Mouse (Mus musculus) heart, adult 11 months (tissue): ENCODE results near the gene Gm10778.

Experiments used
- DNase-seq: peaks from one replicate; pipeline ENCODE4 v3.0.0; 2022

Gm10778 gene

DNA sequence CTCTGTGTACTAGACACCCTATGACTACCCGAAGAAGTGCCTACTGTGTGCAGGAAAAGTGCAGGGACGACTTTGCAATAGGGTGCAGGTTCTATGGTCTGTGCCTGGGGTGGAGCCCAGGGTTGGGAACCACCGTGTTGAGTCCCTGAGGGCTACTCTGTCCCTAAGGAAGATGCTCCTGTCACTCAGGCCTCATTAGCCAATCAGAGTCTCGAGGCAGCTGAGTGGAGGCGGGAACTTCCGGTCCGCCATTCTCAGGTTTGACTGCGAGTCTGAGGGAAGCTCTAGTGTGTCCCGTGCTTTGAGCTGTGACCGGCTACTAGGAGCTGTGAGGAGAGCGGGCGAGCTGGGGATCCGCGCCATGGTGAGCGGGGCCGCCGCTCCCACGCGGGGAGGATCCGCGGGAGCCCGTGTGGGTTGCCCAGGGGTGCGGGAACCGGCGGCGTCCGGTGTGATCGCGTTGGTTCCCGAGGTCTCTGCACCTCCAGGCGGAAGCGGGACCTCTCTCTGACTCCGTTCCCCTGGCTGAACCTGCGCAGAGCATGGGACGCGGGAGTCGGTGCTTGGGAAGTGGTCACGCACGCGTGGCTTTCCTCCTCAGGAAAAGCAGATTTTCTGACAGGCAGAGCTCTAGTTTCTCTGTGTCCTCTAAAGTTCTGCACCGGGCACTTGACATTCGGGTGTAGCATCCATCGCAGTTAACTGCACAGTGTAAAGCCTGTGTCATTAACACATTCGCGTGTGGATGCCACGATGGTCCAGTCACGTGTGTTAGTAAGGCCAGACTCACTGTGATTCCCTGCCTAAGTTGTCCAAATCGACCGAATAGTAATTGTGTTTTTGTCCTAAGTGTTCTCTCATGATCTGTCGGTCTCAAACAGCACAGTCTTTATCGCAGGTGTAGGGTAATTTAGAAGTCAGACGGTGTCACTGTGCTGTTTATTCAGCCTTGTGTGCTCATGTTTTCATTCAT, at the start of gene Gm10778:
Gene Gm10778 (plus strand): TSS at position 257 of the 973 bp plus-strand sequence.
- DNase-seq = peak; percentile 99

DNA sequence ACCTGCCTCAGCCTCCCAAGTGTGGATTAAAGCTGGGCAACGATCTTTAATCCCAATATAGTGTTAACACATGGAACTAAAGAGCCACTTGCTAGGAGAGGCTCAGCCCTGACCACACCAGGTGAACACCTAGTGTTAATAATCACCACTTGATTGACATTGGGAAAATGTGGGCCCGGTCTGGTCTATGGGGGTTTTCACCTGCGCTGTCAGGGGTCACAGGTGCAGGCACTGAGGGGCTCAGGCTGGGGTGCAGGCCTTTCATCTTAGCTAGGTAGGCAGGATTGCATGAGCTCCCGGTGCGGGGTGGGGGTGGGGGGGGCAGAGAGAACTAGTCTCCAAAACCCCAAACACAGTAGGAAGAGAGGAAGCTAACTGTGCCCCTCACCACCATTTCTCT, 49.2 kb upstream of the Gm10778 start:
- peak; percentile 92 for DNase-seq

DNA sequence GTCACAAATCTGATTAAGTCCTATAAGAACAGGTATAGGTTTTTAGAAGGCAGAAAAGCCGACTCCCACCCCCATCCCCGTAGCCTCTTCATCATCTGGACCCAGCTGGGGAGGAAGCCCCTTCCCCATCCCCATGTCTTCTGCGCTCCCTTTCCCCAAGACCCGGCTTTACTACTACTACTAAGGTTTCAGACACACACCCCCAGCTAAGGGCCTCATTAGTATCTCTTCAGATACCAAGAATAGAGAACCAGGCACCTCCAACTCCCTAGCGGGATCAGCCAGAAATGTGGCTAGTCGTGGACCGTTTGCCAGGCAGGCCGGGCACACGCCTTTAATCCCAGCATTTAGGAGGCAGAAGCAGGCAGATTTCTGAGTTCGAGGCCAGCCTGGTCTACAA, 48.8 kb upstream of the Gm10778 start:
- DNase-seq = peak; percentile 90

DNA sequence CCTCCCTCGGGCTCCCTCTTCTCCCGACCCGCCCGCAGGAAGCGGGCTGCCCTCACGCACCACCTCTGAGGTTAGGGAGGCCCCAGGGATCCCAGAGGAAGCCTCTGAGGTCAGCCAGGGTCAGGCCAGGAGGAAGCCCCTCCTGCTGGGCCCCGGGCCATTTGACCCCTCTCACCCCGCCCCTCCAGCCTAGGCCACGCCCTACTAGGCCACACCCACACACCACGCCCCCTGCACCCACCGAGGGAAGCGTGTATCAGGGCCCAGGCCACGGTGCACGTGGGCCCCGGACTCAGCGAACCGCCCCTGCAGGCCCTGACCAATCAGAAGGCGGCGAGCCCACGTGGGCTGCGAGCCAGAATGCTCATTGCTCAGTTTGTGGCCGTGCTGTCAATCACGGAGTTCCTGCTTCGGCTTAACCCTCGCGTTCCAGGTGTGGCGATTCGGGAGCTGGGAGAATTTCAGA, 48.1 kb upstream of the Gm10778 start, which contains the start of gene Tle6:
Gene Tle6 (minus strand): TSS at position 336 of the 466 bp plus-strand sequence.
- DNase-seq = peak; percentile 100

DNA sequence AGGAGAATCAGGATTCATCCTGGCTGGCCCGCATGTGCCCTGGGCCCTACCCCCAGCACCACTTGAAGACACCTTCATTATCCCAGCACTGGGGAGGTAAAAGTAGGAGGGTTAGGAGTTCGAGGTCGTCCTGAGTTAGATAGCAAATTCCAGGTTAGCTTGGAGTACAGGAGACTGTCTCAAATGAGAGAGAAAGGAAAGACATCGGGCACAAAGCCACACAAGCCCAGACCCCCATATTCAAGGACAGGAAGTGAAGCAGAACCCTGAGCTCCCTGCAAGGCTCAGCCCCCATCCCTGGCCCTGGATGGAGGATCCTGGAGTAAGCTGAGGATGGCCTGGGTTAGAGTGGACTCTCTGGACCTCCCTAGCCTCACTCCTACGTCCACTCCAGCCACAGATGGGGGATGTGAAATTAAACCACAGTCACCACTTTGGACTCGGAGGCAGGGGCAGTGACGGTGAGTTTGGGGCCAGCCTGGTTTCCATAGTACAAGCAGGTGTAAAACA, 47.4 kb upstream of the Gm10778 start:
- peak; percentile 93 for DNase-seq

DNA sequence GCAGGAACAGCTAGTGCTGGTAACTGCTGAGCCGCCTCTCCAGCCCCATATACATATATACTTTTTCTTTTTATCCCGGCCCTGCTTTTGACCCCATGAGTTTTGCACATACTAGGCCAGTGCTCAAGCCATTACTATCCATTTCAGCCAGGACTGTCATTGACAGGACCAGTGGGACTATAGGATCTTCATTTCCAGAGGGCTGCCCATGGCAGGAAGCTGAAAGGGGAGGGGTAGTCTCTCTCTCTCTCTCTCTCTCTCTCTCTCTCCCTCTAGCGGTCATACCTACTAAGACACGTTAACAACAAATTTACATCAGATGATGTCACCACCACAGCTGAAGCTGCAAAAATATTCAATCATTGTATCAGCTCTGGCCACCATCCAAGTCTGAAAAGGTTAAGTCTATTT, 46.1 kb upstream of the Gm10778 start:
- DNase-seq = peak; percentile 94

DNA sequence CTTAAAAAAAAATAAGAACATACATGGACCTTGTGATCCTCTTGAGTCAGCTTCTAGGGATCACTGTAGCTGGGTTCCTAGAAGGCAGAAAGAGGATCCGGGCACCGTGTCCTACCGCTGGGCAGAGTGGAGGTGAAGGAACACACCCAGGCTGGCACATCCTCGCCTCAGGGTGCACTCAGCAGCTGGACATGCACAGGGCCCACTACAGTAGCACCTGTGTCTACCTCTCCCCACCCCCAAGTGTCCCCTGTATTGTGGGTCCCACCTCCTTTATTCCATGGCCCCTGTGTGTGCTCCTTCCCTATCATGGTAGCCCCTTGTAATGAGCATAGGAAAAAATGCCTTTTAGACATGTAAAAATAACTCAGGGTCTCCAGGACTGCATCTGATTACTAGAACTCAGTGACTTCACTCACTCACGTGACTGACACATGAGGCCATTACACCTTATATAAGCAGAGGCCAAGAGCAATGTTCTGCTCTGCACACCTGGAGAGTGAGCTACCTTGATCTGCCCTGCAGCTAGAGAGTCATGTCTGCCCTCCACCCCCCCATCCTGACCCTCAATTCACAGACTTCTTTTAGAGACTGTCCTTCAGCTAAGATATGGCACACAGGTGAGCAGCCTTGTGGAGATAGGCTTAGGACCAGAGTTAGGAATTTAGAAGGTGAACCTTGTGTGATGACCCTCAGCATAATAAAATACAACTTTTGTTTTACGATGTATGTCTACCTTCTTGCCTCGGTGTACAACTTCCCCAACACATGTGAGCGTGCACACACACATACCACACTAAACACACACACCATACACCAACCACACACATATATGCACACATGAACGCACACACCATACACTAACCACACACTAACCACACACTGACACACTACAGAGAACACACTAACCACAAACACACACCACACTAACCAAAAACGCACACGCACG, 44.6 kb upstream of the Gm10778 start:
- peak; percentile 94 for DNase-seq

DNA sequence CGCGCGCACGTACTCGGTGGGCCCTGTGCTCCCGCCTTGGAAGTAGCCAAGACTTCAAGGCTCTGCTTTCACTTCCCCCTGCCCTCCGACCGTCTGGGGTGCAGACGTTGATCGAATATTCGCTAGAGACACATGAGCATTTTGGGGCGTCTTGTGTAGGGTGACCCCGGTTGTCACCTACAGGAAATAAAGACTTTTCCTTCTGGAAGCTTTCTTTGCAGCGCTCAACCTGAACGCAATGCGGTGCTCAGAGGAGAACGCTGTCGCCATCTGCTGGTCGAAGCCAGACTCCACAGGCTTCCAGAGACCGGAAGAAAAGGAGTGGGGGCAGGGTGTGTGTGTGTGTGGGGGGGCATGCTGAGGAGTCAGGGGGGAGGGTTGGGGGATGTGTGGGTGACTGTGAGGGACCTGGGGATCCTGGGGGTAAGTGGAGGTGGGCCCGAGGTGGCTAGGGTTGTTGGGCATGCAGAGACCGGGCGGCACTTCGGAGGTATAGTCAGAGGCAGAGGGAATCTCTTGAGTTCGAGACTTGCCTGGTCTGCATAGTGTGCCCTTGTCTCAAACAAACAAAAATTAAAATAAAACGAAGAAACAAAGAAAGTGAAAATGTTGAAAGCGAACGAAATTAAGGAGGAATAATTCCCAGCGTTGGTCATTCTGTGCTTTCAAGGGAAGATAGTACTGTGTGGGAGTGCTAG, 43.7 kb upstream of the Gm10778 start:
- DNase-seq = peak; percentile 98

DNA sequence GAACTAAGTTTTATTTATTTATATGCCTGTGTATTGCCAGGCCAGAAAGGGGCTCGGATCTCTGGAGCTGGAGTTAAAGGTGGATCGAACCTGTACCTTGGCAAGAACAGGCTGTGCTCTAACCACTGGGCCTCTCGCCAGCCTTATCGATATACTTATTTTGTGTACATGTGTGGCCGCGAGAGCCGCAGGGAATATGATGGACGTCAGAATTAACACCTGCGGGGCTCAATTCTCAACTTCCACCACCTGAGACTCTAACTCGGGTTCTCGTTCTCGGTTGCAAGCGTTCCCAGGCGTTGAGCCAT, 43.2 kb upstream of the Gm10778 start:
- DNase-seq = no peak

DNA sequence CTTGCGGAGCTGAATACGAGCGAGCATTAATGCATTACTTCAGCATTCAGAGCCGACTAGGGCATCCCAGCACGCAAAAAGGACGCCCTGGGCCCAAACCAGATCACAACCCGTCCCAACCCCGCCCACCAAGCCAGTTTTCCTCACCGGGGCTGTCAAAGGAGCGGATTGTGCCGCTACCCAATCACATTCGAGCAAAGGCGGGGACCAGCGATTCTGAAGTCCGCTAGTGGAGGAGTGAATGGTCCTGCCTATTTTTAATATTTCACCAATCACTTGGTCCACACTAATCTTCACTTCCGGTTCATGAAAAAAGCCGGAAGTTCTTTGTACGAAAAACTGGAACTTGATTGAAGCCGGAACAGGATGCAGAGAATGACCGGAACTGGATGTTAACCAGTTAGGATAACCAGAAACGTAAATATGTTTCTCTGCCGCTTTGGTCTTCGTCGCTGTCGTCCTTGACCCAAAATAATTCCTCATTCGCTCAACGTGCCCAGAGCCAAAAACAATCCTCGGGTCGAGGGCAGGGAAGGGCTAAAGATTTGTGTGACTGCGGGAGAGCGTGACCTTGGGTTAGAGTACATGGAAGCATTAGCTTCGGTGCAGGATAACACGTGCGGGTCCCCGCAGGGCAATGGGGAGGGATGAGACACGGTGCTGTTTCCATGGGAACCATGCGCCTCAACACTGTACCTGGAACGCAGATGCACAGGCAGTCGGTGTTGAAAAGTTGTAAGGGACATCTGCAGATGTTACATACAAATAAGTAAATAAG, 42.7 kb upstream of the Gm10778 start, which contains the start of gene BC025920:
Gene BC025920 (plus strand): TSS at position 297 of the 778 bp plus-strand sequence.
- peak; percentile 100 for DNase-seq

DNA sequence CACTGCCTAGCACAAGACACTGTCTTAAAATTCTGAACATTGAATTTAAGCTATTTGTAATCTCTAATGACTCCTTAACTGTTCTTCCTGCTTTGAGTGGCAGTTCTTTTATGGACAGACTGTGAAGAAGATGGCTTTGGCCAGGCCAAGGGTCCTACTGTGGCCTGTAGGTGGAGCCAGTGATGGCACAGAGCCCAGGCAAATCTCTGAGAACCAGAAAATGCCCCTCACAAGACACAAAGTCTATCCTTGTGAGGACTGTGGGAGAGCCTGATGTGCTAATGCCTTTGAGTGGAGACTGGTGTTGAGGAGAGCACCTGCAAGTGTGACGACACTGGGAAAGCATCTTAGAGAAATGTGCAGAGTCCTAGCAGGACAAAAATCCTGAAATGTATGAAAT, 40.6 kb upstream of the Gm10778 start:
- DNase-seq = peak; percentile 83

DNA sequence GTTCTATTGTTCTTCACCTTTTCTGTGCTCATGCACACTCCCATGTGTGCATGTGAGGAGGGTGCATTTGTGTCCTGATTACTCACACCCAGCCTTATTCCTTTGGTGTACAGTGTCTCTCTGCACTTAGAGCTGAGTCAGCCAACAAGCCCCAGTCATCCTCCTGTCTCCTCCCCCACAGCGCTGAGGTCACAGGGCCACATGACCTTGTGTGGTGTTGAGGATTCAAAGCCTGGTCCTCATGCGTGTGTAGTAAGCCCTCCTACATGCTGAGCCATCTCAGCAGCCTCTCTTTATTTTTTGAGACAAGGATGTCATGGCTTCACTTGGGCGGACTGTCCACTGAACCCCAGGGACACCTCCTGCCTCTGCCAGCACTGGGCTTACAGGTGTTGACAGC, 36.1 kb upstream of the Gm10778 start:
- DNase-seq = peak; percentile 76

DNA sequence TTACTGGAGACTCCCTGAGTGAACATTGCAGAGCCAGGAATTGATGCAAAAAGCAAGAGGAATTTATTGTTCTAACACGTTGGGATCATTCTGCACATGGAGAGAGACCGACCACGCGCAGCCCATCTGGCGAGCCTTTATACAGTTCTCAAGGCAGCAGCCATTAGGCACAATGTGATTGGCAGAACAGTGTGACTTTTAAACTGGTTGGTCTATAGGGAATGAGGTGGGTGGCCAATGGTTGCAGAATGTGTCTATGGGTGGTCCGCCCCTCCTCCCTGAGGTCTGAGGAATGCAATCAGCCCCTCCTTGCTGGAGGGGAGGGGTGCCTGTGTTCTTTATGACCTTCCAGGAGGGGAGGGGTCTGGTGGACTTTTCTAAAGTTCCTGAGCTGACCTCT, 33.4 kb upstream of the Gm10778 start:
- DNase-seq = no peak

DNA sequence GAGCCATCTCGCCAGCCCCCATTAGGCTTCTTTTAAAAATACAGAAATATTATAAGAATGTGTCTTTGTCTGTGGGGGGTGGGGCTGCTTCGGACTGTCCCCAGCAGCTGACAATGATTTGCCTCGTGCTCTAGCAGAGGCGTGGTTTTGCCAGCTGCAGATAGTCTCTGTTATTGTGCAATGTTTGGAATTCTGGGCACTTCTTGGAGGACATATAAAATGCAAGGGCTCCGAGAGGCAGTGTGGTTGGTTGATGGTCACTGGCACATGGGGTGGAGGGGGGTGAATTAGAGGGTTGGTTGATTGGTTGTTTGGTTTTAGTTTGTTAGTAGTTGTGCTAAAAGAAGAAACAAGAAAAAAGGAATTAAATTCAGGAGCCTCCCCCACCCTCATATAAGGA, 28.9 kb upstream of the Gm10778 start:
- DNase-seq = peak; percentile 83

DNA sequence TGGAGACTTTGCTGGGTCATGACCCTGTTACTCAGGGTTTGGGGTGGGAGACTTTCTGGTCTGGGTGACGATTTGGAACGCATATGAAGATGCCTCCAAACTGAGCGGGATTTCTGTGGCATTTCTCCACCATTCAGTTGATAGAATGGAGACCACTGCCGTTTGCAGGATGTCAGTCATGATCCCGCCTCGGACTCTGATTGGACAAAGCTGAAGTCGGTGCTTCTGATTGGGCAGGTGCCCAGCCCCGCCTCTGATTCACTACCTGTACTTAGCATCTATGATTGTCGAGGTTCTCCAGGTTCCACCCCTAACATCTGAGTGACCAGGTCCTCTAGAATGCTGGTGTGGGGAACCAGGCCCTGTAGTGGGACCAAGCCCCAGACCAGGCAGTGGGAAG, 28.1 kb upstream of the Gm10778 start:
- no peak for DNase-seq

DNA sequence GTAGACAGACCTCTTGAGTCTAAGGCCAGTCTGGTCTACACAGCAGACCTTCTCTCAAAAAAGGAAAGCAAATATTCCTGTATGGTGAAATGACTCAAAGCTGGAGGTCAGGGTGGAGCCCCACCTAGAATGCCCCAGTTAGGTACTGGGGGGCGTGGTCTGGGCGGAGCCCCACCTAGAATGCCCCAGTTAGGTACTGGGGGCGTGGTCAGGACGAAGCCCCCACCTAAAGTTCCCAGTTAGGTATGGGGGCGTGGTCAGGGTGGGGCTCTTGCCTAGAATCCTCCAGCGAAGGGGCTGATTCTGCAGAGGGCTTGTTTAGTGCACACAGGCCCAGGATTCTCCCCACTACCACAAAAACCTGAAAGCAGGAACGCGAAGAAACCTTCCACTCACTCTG, 25.4 kb upstream of the Gm10778 start:
- DNase-seq = no peak

DNA sequence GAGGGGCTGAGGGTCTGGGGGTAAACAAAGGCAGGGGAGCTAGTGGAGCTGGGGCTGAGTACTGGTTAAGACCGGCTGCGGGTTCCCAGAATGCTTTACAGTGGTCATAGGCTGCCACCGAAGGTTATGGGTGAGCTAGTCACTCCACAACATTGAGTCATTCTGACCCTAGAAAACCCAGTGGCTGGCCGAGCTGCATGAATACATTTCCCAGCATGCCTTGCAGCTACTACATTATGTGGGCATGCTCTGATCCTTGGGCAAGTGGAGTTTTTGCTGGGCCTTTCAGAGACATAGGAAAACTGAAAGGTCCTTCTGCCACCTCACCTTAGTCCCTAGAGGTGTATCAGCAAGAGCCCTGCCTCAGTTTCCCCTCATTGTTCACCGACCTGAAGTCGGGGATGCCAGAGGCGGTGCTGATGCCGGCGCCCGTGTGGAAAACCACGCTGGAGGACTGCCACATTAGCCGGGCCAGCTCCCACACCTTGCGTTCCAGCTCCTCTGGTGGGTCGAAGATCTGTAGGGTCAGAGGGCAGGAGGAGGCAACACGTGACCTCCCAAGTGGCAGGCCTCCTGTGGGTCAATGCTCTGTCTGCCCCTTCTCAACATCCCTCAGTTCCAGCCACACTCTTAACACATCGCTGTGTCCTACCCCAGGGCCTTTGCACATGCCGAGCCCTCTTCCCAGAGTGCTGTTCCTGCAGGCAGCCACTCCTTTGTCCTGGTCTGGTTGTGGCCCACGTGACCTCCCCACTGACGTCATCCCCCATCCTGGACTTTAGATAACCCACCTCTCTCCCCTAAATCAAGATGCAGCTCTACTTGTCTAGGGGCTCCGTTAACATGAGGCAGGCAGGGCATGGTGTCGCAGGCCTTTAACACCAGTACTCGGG, 22.5 kb upstream of the Gm10778 start:
- DNase-seq = no peak

DNA sequence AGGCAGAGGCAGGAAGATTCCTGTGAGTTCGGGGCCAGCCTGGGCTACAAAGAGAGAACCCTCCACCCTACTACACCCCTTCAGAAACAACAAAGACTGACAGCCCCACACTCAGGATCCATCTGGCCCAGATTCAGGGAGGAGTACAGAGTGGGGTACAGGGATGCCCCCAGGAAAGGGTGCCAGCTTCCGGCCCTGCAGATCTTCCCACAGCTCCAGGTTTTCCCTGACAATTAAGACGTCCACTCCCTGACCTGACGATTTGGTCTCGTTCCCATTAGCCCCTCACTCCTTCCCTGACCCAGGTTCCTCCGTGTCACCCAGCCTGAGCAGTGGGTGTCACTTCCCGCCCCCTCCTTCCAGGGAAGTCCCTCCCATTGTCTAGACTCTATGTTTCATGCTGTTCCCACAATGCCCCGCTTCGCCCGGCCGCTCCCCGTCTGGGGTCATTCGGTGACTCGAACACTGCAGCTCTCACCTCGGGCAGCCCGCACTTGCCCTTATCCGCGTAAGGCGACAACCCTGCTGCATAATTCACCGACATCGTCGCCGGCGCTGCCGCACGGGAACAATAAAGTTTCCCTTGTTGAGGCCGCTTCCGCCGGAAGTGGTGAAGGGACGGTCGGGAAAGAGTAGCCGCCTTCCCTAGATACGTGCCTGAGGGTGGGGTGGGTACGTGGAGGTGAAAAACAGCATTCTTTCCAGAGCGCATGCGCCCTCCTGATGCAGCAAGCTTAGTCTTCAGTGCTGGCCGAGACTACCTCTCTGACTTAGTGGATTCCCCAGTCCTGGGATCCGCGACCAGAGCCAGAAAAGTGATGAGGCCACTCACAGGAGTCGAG, 21.6 kb upstream of the Gm10778 start, which contains the start of gene Sirt6:
Gene Sirt6 (minus strand): TSS at position 804 of the 842 bp plus-strand sequence.
- DNase-seq = peak; percentile 99

DNA sequence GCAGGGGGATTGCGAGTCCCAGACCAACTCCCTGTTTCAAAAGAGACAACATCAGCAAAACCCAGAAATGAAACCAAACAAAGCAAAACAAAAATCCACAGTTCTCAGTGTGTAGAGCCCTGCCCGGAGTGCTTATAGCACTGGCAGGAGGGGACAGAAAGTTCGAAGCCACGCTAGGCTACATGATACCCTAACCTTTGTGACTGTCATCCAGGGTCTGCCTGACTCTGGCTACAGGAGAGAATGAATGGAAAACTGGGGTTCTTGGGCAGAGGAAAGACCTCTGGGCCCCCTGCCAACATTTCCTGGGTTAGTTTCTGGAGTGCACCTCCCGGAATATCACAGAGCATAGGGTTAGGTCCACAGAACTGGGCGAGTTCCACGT, 21.0 kb upstream of the Gm10778 start:
- peak; percentile 94 for DNase-seq

DNA sequence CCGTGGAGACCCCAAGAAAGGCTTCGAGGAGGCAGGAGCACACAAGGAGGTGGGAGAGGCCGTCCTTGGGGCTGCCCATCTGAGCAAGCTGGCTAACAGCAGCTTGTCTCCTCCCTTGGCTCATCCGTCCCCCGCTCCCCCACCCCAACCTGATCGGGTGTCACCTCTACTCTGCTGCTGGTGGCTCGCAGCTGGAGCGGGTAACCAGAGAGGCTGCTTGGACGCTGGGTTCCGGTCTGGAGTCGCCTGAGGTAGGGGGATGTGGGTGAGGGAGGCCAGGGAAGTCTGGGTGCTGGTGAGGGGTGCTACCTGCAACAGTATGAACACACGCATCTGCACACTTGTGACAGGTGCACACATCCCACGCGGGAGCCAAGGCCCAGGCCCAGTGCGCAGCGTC, 20.5 kb upstream of the Gm10778 start, which contains the start of gene Ankrd24:
Gene Ankrd24 (plus strand): TSS at position 151 of the 400 bp plus-strand sequence.
- no peak for DNase-seq
